Mouse (Mus musculus): ENCODE measurements around the gene AC109138.7.

- TF ChIP-seq POLR2A (IDR thresholded peaks at IDR 0.05; ENCODE audit: borderline replicate concordance, extremely low read depth, insufficient read depth, insufficient read length, poor library complexity, severe bottlenecking): no peak
- TF ChIP-seq CTCF (IDR thresholded peaks at IDR 0.05; ENCODE audit: borderline replicate concordance, extremely low read depth, insufficient read depth, insufficient read length): no peak
Measured at GRCm38 (mm10) chr19:4213524-4213974, 608 bp upstream of the AC109138.7 start.

Data from brain, embryonic 14.5 days (tissue).